Mouse (Mus musculus): ENCODE results near the gene 6030468B19Rik.

GRCm38 (mm10) chr11:117840910-117841309 lies 43.5 kb downstream of the 6030468B19Rik start:
- TF ChIP-seq CTCF (IDR thresholded peaks at IDR 0.05; ENCODE audit: borderline replicate concordance, extremely low read depth, insufficient read depth, insufficient read length): no peak
- TF ChIP-seq POLR2A (IDR thresholded peaks at IDR 0.05; ENCODE audit: borderline replicate concordance, extremely low read depth, insufficient read depth, insufficient read length, poor library complexity, severe bottlenecking): no peak

All from brain, embryonic 14.5 days (tissue).